Mouse (Mus musculus): ENCODE measurements at regions not wholly inside any gene's neighbourhood (a gene's known extent, or its start where the extent isn't known, plus 50 kb on each side); places are given as distances from the start of the nearest gene placed in this dataset.

- WGBS, result 92% methylated on average over 4 of the region's 4 CpGs
- H3K36me3 ChIP-seq (ENCODE audit: control insufficient read depth, insufficient read depth, low read length), result no peaks in the 10 kb centered on the region
- H3K4me2 ChIP-seq (ENCODE audit: low read depth, low read length, severe bottlenecking), result no peak overlapping the region
- no peaks in the 10 kb centered on the region for H3K27me3 ChIP-seq (ENCODE audit: control insufficient read depth, insufficient read depth, low read length)
- no peaks in the 10 kb centered on the region for H3K9me3 ChIP-seq (ENCODE audit: control insufficient read depth, low read length)
- DNase-seq (ENCODE audit: low spot score), result no peak
- no peak overlapping the region for H3K4me3 ChIP-seq (ENCODE audit: low read depth, low read length)
- no peak overlapping the region for H3K9ac ChIP-seq (ENCODE audit: low read length)
- ATAC-seq (replicated peaks; ENCODE audit: low FRiP score), result no peak
- no peaks in the 10 kb centered on the region for H3K4me1 ChIP-seq (replicated peaks; ENCODE audit: control insufficient read depth, insufficient read depth, low read length)
- H3K27ac ChIP-seq (ENCODE audit: low read depth, low read length), result no peak overlapping the region
These were observed 443.1 kb downstream of the Efna5 start for GRCm38 (mm10) chr17:62438045-62438444.

DNA sequence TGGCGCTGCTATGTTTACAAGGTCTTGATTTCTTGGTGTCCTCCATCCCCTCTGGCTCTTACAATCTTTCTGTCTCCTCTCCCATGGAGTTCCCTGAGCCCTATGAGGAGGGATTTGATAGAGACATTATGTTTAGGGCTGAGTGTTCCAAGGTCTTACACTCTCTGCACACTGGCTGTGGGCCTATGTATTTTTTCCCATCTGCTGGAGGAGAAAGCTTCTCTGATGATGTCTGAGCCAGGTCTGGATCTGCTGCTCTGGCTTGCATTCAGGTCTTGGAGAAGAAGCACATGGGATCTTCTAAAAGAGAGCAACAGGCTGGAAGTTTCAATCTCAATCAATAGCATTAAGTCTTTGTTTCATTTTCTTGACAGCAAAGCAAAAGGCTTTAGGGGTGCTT, 445.1 kb downstream of the Efna5 start:
- no peak overlapping the region for H3K4me2 ChIP-seq (ENCODE audit: low read depth, low read length, severe bottlenecking)
- 85% methylated on average over 1 of the region's 1 CpGs for WGBS
- no peaks in the 10 kb centered on the region for H3K36me3 ChIP-seq (ENCODE audit: control insufficient read depth, insufficient read depth, low read length)
- DNase-seq (ENCODE audit: low spot score) (no peak), ATAC-seq (replicated peaks; ENCODE audit: low FRiP score) (no peak)
- no peak overlapping the region for H3K4me3 ChIP-seq (ENCODE audit: low read depth, low read length)
- H3K4me1 ChIP-seq (replicated peaks; ENCODE audit: control insufficient read depth, insufficient read depth, low read length), result no peaks in the 10 kb centered on the region
- H3K27me3 ChIP-seq (ENCODE audit: control insufficient read depth, insufficient read depth, low read length), result no peaks in the 10 kb centered on the region
- H3K9ac ChIP-seq (ENCODE audit: low read length), result no peak overlapping the region
- no peaks in the 10 kb centered on the region for H3K9me3 ChIP-seq (ENCODE audit: control insufficient read depth, low read length)
- H3K27ac ChIP-seq (ENCODE audit: low read depth, low read length), result no peak overlapping the region

DNA sequence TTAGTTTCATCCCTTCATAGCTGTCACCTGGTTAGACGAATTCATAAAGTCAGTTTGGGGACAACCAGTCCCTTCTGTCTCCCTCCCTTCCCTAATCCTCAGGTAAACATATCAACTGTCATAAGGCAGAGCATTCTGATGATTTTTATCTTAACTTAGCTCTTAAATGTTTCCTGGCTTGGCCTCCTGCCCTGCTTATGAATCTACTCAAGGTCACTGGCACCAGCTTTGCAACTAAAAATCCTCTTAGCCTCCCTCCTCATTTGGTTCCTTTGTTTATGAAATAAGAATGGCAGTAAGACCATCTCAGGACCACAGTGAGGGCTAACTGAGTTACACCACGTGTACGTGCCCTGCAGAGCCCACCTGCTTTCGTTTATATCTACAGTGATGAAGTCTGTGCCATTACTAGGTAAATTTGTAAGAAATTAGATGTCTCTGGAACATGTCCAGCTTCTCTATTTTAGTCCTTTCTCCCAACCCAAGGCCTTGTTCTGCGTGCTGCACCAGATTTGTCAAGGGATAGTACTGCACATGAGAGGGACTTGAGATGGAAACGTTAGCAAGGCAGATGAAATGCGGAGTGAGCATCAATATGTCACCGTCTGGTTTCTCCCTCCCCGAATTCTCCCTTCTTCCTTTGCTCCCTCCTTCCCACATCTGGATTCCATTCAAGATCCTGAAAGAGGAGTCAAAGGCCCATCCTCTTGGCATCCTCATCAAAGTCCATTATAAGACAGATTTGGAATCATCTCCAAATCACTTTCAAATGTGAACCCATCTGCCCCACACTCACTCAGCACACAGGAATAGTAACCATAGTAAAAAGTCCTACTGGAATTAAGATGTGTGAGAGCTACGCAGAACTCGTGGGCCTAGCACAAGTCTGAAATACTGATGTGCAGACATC, 457.4 kb downstream of the Efna5 start:
- no peaks in the 10 kb centered on the region for H3K9me3 ChIP-seq (ENCODE audit: control insufficient read depth, low read length)
- H3K27me3 ChIP-seq (ENCODE audit: control insufficient read depth, insufficient read depth, low read length), result no peaks in the 10 kb centered on the region
- H3K4me2 ChIP-seq (ENCODE audit: low read depth, low read length, severe bottlenecking), result no peak overlapping the region
- H3K4me3 ChIP-seq (ENCODE audit: low read depth, low read length), result no peak overlapping the region
- 78% methylated on average over 11 of the region's 11 CpGs for WGBS
- ATAC-seq (replicated peaks; ENCODE audit: low FRiP score) (no peak), DNase-seq (ENCODE audit: low spot score) (no peak)
- no peak overlapping the region for H3K9ac ChIP-seq (ENCODE audit: low read length)
- no peak overlapping the region for H3K27ac ChIP-seq (ENCODE audit: low read depth, low read length)
- H3K36me3 ChIP-seq (ENCODE audit: control insufficient read depth, insufficient read depth, low read length), result no peaks in the 10 kb centered on the region
- H3K4me1 ChIP-seq (replicated peaks; ENCODE audit: control insufficient read depth, insufficient read depth, low read length), result no peaks in the 10 kb centered on the region

GRCm38 (mm10) chr17:62417584-62417983, 463.5 kb downstream of the Efna5 start:
- Histone ChIP-seq H3K27me3 (ENCODE audit: control insufficient read depth, insufficient read depth, low read length) (no peaks in the 10 kb centered on the region), H3K9me3 (ENCODE audit: control insufficient read depth, low read length) (no peaks in the 10 kb centered on the region), H3K4me3 (ENCODE audit: low read depth, low read length) (no peak overlapping the region), H3K4me1 (replicated peaks; ENCODE audit: control insufficient read depth, insufficient read depth, low read length) (no peaks in the 10 kb centered on the region), H3K9ac (ENCODE audit: low read length) (no peak overlapping the region), H3K27ac (ENCODE audit: low read depth, low read length) (no peak overlapping the region), H3K36me3 (ENCODE audit: control insufficient read depth, insufficient read depth, low read length) (no peaks in the 10 kb centered on the region), H3K4me2 (ENCODE audit: low read depth, low read length, severe bottlenecking) (no peak overlapping the region)
- DNase-seq (ENCODE audit: low spot score) (no peak), ATAC-seq (replicated peaks; ENCODE audit: low FRiP score) (no peak)
- 84% methylated on average over 6 of the region's 8 CpGs for WGBS

DNA sequence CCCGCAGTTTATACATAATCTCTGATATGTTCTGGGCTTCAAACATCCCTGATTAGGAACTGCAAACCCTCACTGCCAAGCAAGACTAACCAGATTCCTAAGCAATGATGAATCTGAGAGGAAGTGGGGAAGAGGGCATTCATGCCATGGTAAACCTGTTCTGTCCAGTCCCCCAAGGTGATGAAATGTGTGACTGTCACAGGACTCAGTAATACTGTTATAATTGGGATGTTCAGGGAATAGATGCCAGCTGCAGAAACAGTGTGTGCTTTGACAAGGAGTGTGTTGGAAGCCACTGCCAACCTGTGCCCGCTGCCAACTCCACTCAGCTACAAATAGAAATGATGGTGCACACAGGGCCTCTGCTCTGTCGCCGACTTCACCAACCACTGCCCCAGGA, 466.0 kb downstream of the Efna5 start:
- no peaks in the 10 kb centered on the region for H3K4me1 ChIP-seq (replicated peaks; ENCODE audit: control insufficient read depth, insufficient read depth, low read length)
- no peaks in the 10 kb centered on the region for H3K9me3 ChIP-seq (ENCODE audit: control insufficient read depth, low read length)
- ATAC-seq (replicated peaks; ENCODE audit: low FRiP score), result no peak
- no peak overlapping the region for H3K4me3 ChIP-seq (ENCODE audit: low read depth, low read length)
- no peak overlapping the region for H3K27ac ChIP-seq (ENCODE audit: low read depth, low read length)
- no peak overlapping the region for H3K4me2 ChIP-seq (ENCODE audit: low read depth, low read length, severe bottlenecking)
- no peaks in the 10 kb centered on the region for H3K36me3 ChIP-seq (ENCODE audit: control insufficient read depth, insufficient read depth, low read length)
- DNase-seq (ENCODE audit: low spot score), result no peak
- WGBS, result 96% methylated on average over 4 of the region's 4 CpGs
- no peaks in the 10 kb centered on the region for H3K27me3 ChIP-seq (ENCODE audit: control insufficient read depth, insufficient read depth, low read length)
- H3K9ac ChIP-seq (ENCODE audit: low read length), result no peak overlapping the region

DNA sequence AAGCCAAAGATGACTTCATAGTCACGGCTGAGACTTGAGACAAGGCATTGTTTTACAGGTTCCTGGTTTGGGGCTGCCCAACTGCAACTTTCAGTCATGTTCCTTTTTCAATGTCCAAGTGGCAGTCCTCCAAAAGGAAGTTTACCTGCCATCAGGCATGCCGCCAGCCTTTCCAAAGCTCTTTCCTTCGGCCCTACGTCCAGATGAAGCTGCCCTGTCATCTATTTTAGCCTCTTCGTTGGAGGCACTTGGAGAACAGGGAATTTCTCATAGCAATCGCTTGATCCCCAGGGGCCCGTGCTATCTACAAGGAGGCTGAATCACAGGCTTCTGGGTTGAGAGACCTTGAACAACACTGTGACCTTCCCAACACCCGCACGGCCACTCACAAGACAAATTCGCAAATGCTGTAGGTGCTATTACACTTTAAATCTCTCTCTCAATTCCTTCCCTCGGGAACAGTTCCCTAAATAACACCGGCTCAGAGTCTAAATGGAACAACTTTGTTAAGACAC, 468.4 kb downstream of the Efna5 start:
- Histone ChIP-seq H3K4me3 (ENCODE audit: low read depth, low read length) (no peak overlapping the region), H3K9me3 (ENCODE audit: control insufficient read depth, low read length) (no peaks in the 10 kb centered on the region), H3K36me3 (ENCODE audit: control insufficient read depth, insufficient read depth, low read length) (no peaks in the 10 kb centered on the region), H3K4me2 (ENCODE audit: low read depth, low read length, severe bottlenecking) (no peak overlapping the region), H3K4me1 (replicated peaks; ENCODE audit: control insufficient read depth, insufficient read depth, low read length) (no peaks in the 10 kb centered on the region), H3K9ac (ENCODE audit: low read length) (no peak overlapping the region), H3K27ac (ENCODE audit: low read depth, low read length) (no peak overlapping the region), H3K27me3 (ENCODE audit: control insufficient read depth, insufficient read depth, low read length) (no peaks in the 10 kb centered on the region)
- ATAC-seq (replicated peaks; ENCODE audit: low FRiP score), result no peak
- DNase-seq (ENCODE audit: low spot score), result no peak
- WGBS, result 90% methylated on average over 12 of the region's 12 CpGs

GRCm38 (mm10) chr17:62403739-62404138, 477.4 kb downstream of the Efna5 start:
- Histone ChIP-seq H3K9ac (ENCODE audit: low read length) (no peak overlapping the region), H3K36me3 (ENCODE audit: control insufficient read depth, insufficient read depth, low read length) (no peaks in the 10 kb centered on the region), H3K9me3 (ENCODE audit: control insufficient read depth, low read length) (no peaks in the 10 kb centered on the region), H3K27me3 (ENCODE audit: control insufficient read depth, insufficient read depth, low read length) (no peaks in the 10 kb centered on the region), H3K4me2 (ENCODE audit: low read depth, low read length, severe bottlenecking) (no peak overlapping the region), H3K27ac (ENCODE audit: low read depth, low read length) (no peak overlapping the region), H3K4me3 (ENCODE audit: low read depth, low read length) (no peak overlapping the region), H3K4me1 (replicated peaks; ENCODE audit: control insufficient read depth, insufficient read depth, low read length) (no peaks in the 10 kb centered on the region)
- WGBS, result 100% methylated on average over 1 of the region's 1 CpGs
- DNase-seq (ENCODE audit: low spot score) (no peak), ATAC-seq (replicated peaks; ENCODE audit: low FRiP score) (no peak)

GRCm38 (mm10) chr17:62393355-62394006, 487.6 kb downstream of the Efna5 start:
- no peak for ATAC-seq (replicated peaks; ENCODE audit: low FRiP score)
- 92% methylated on average over 8 of the region's 8 CpGs for WGBS

More at GRCm38 (mm10) chr17:62393355-62394006, 487.6 kb downstream of the Efna5 start:
- Histone ChIP-seq H3K4me2 (ENCODE audit: low read depth, low read length, severe bottlenecking) (no peak overlapping the region), H3K36me3 (ENCODE audit: control insufficient read depth, insufficient read depth, low read length) (no peaks in the 10 kb centered on the region), H3K4me3 (ENCODE audit: low read depth, low read length) (no peak overlapping the region), H3K9ac (ENCODE audit: low read length) (no peak overlapping the region), H3K27ac (ENCODE audit: low read depth, low read length) (no peak overlapping the region), H3K9me3 (ENCODE audit: control insufficient read depth, low read length) (no peaks in the 10 kb centered on the region), H3K4me1 (replicated peaks; ENCODE audit: control insufficient read depth, insufficient read depth, low read length) (no peaks in the 10 kb centered on the region), H3K27me3 (ENCODE audit: control insufficient read depth, insufficient read depth, low read length) (no peaks in the 10 kb centered on the region)
- DNase-seq (ENCODE audit: low spot score), result no peak

All from forebrain, embryonic 11.5 days (tissue).